Mouse (Mus musculus): Measurements from ENCODE around the gene Tnni1.
A peak's percentile ranks its signal among the peaks of the same experiment; 100 is the strongest.

Tnni1 gene

GRCm38 (mm10) chr1:135778780-135779535, at the start of gene Tnni1:
Gene Tnni1 (plus strand): TSS chr1:135779434.
- peak; percentile 84 for DNase-seq (ENCODE audit: low read depth)

- DNase-seq (ENCODE audit: low read depth), result peak; percentile 45
Observed at GRCm38 (mm10) chr1:135729821-135730220, 49.4 kb upstream of the Tnni1 start.

- DNase-seq (ENCODE audit: low read depth), result peak; percentile 42
Observed at GRCm38 (mm10) chr1:135730296-135730695, 48.9 kb upstream of the Tnni1 start.

- no peak for DNase-seq (ENCODE audit: low read depth)
Observed at GRCm38 (mm10) chr1:135731393-135731792, 47.8 kb upstream of the Tnni1 start.

GRCm38 (mm10) chr1:135731897-135732684, 47.1 kb upstream of the Tnni1 start:
- DNase-seq (ENCODE audit: low read depth), result peak; percentile 96

GRCm38 (mm10) chr1:135734225-135734937, 44.9 kb upstream of the Tnni1 start:
- DNase-seq (ENCODE audit: low read depth), result peak; percentile 83

- DNase-seq (ENCODE audit: low read depth), result no peak
Observed at GRCm38 (mm10) chr1:135735460-135735859, 43.8 kb upstream of the Tnni1 start.

GRCm38 (mm10) chr1:135744987-135745386, 34.2 kb upstream of the Tnni1 start:
- DNase-seq (ENCODE audit: low read depth), result peak; percentile 56

- no peak for DNase-seq (ENCODE audit: low read depth)
Observed at GRCm38 (mm10) chr1:135746248-135746647, 33.0 kb upstream of the Tnni1 start.

GRCm38 (mm10) chr1:135752737-135753348, 26.4 kb upstream of the Tnni1 start:
- DNase-seq (ENCODE audit: low read depth), result peak; percentile 99

GRCm38 (mm10) chr1:135755287-135755686, 23.9 kb upstream of the Tnni1 start:
- peak; percentile 95 for DNase-seq (ENCODE audit: low read depth)

GRCm38 (mm10) chr1:135755913-135756312, 23.3 kb upstream of the Tnni1 start:
- peak; percentile 73 for DNase-seq (ENCODE audit: low read depth)

GRCm38 (mm10) chr1:135757287-135757686, 21.9 kb upstream of the Tnni1 start:
- no peak for DNase-seq (ENCODE audit: low read depth)

GRCm38 (mm10) chr1:135759685-135760084, 19.5 kb upstream of the Tnni1 start:
- DNase-seq (ENCODE audit: low read depth), result peak; percentile 73

GRCm38 (mm10) chr1:135760216-135760615, 19.0 kb upstream of the Tnni1 start:
- peak; percentile 66 for DNase-seq (ENCODE audit: low read depth)

- no peak for DNase-seq (ENCODE audit: low read depth)
Observed at GRCm38 (mm10) chr1:135761728-135762127, 17.5 kb upstream of the Tnni1 start.

- peak; percentile 48 for DNase-seq (ENCODE audit: low read depth)
Observed at GRCm38 (mm10) chr1:135763503-135764205, 15.6 kb upstream of the Tnni1 start.

GRCm38 (mm10) chr1:135764206-135764528, 15.1 kb upstream of the Tnni1 start:
- DNase-seq (ENCODE audit: low read depth), result no peak

- peak; percentile 94 for DNase-seq (ENCODE audit: low read depth)
Observed at GRCm38 (mm10) chr1:135765645-135766591, 13.3 kb upstream of the Tnni1 start, which contains the start of gene Phlda3. Gene Phlda3 (plus strand): TSS chr1:135766119.

- peak; percentile 45 for DNase-seq (ENCODE audit: low read depth)
Observed at GRCm38 (mm10) chr1:135766592-135767306, 12.5 kb upstream of the Tnni1 start.

All from NIH3T3 (cell line).